Mouse (Mus musculus) cerebellum, adult 8-10 months (tissue): ENCODE data around the gene Zbtb34.

Experiments
- DNase-seq: peaks from one replicate; pipeline ENCODE4 v3.0.0; 2022

Gene Zbtb34

GRCm38 (mm10) chr2:33445741-33446140 is 14.6 kb upstream of the Zbtb34 start:
- no peak for DNase-seq

GRCm38 (mm10) chr2:33444862-33445261 is 13.7 kb upstream of the Zbtb34 start:
- no peak for DNase-seq

GRCm38 (mm10) chr2:33444358-33444757 is 13.2 kb upstream of the Zbtb34 start:
- DNase-seq, result peak; percentile 81

GRCm38 (mm10) chr2:33442701-33443100 is 11.6 kb upstream of the Zbtb34 start:
- DNase-seq, result no peak

GRCm38 (mm10) chr2:33440893-33441292 is 9.8 kb upstream of the Zbtb34 start:
- no peak for DNase-seq

- DNase-seq, result no peak
Observed at GRCm38 (mm10) chr2:33439980-33440670, 9.0 kb upstream of the Zbtb34 start.

- no peak for DNase-seq
Observed at GRCm38 (mm10) chr2:33439471-33439881, 8.4 kb upstream of the Zbtb34 start.

- DNase-seq, result no peak
Observed at GRCm38 (mm10) chr2:33438377-33438776, 7.3 kb upstream of the Zbtb34 start.

- DNase-seq, result no peak
Observed at GRCm38 (mm10) chr2:33437184-33437583, 6.1 kb upstream of the Zbtb34 start.

GRCm38 (mm10) chr2:33436035-33436580 is 5.0 kb upstream of the Zbtb34 start:
- DNase-seq, result no peak

- no peak for DNase-seq
Observed at GRCm38 (mm10) chr2:33435036-33435650, 4.0 kb upstream of the Zbtb34 start.

- DNase-seq, result peak; percentile 50
Observed at GRCm38 (mm10) chr2:33432877-33433276, 1.8 kb upstream of the Zbtb34 start.

GRCm38 (mm10) chr2:33430081-33430770 is 898 bp downstream of the Zbtb34 start:
- DNase-seq, result no peak

GRCm38 (mm10) chr2:33429339-33429738 is 1.8 kb downstream of the Zbtb34 start:
- DNase-seq, result no peak

- no peak for DNase-seq
Observed at GRCm38 (mm10) chr2:33426640-33427398, 4.3 kb downstream of the Zbtb34 start.

- no peak for DNase-seq
Observed at GRCm38 (mm10) chr2:33417454-33417853, 13.7 kb downstream of the Zbtb34 start.

GRCm38 (mm10) chr2:33414019-33414418 is 17.1 kb downstream of the Zbtb34 start:
- DNase-seq, result no peak

GRCm38 (mm10) chr2:33412111-33412510 is 19.0 kb downstream of the Zbtb34 start:
- no peak for DNase-seq

GRCm38 (mm10) chr2:33403511-33404003 is 27.6 kb downstream of the Zbtb34 start:
- DNase-seq, result no peak

GRCm38 (mm10) chr2:33402638-33403037 is 28.5 kb downstream of the Zbtb34 start:
- DNase-seq, result no peak

- DNase-seq, result peak; percentile 69
Observed at GRCm38 (mm10) chr2:33402236-33402635, 28.9 kb downstream of the Zbtb34 start.

GRCm38 (mm10) chr2:33401217-33401616 is 29.9 kb downstream of the Zbtb34 start:
- peak; percentile 50 for DNase-seq

GRCm38 (mm10) chr2:33400541-33400940 is 30.6 kb downstream of the Zbtb34 start:
- DNase-seq, result no peak
